Mouse (Mus musculus) adrenal gland, postnatal 14 days (tissue): ENCODE data around the gene Dmac2. TPM values are rescaled to one million over a fixed set of nuclear protein-coding genes. Genes with fewer than 3 reads are reported as not detected.

Experiments used
- DNase-seq: peaks from one replicate; pipeline ENCODE4 v3.0.0; 2021; ENCODE audit warnings: mixed read lengths
- total RNA-seq: library from RNA; stranded (reverse); gene quantifications from 2 replicates; pipeline ENCODE4 v1.2.3, GENCODE M21; 2021

Gene Dmac2
- total RNA-seq, 1 experiment from 2014 or later: 37.4 TPM

GRCm38 (mm10) chr7:25615706-25616011 lies 3.6 kb upstream of the Dmac2 start, which contains the start of gene Erich4:
Erich4 (minus strand) TSS chr7:25615892.
- DNase-seq: no peak

- DNase-seq: no peak
Measured at GRCm38 (mm10) chr7:25617376-25618160, 1.6 kb upstream of the Dmac2 start.

- no peak for DNase-seq
Measured at GRCm38 (mm10) chr7:25619722-25619991, 443 bp downstream of the Dmac2 start.

DNA sequence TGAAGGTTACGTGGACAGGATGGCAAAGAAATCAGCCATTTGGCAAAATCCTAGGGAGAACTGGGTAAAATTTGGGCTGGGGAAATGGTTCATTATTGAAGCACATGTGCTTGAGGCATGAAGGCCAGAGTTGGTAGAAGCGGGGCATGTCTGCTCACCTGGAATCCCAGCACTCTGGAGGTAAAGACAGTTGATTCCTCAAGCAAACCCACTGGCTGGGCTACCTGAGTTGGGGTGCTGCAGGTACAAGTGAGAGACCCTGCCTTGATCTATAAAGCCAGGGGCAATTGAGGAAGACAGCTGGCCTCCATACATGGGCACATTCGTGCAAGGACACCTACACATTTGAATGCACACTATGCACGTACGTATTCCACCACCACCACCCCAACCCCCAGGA lies 887 bp downstream of the Dmac2 start:
- no peak for DNase-seq

- DNase-seq: no peak
Measured at GRCm38 (mm10) chr7:25620751-25621150, 1.5 kb downstream of the Dmac2 start.

DNA sequence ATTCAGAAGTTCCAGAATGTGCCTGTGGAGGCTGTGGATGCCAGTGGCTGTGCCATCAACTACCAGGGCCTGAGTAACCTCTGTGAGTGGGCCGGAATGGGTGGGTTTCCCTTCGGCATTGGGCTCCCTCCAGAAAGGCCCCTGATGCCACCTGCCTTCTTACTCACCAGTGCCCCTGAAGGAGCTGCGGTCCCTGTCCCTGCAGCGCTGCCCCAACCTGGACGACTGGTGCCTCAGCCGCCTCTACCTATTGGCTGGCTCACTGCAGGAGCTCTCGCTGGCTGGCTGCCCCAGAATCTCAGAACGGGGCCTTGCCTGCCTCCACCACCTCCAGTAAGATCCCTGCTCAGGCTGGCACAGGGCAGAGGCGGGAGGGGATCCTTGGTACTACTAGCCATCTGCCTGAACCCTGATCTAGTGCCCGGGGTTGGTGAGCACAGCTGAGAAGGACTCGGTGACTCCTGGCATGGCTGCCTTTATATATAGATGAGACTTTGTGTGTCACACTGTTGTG lies 4.7 kb downstream of the Dmac2 start:
- no peak for DNase-seq

GRCm38 (mm10) chr7:25624851-25625250 lies 5.6 kb downstream of the Dmac2 start:
- no peak for DNase-seq

DNA sequence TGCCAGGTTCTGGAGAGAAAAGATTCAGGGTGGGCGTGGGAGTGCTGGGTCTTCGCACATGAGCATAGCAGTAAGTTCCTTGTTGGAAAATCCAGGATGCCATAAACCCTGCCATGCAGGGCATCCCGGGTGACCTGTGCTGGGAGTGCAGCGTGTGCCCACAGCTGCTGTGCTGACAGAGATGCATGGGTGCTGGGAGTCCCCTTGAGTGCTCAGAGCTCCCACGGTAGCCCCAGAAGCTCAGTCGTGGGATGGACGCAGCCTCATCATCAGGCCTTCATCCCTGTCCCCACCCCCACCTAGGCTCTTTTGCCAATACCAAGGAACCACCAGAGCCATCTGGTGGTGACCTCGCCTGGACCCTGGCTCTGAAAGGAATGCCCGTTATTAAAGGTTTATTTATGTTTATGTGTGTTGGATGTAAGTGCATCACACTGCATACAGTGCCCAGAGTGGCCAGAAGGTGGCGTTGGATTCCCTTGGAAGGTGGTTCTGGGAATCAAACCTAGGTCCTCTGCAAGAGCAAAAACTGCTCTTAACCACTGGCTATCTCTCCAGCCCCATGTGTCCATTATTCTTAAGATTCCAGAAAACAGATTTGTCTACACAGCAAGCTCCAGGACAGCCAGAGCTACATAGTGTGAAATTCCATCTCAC lies 6.5 kb downstream of the Dmac2 start:
- DNase-seq: peak; percentile 54

GRCm38 (mm10) chr7:25626509-25627430 lies 7.6 kb downstream of the Dmac2 start, which contains the start of gene B3gnt8:
B3gnt8 (plus strand) TSS chr7:25626654.
- peak; percentile 63 for DNase-seq

DNA sequence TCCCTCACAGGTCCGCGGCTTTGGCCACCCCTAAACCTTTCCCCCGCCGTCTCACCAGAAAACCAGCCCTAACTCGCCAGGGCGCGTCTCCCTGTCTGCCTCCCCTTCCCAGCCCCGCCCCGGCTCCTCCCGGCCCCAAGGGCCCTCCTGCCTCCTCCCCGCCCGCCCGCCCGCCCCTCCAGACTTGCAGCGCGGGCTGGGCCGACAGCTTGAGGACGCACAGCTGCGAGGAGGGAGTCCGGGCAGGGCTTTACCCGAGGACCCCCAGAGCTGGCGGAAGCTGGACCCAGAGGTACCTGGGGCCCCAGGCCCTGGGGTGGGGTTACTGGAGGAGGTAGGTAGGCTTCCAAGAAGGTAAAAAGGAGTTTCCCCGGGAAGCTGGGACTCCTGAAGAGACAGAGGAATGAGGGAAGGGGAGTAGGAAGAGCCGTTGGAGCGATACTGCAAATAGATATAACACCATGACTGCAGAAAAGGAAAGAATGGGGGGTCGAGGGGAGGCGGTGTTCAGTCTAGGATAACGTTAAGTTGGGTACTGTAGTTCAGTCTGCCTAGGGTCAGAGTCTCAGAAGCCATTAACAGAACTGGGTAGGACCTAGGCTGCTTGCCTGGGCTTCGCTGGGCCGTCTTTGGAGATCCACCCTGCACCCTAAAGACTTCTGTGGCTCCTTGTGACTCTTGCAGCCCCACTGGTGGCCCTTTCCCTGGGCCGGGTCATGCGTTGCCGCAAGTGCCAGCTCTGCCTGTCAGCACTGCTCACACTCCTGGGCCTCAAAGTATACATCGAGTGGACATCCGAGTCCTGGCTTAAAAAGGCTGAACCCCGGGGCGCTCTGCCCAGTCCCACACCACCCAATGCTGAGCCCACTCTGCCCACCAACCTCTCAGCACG lies 8.5 kb downstream of the Dmac2 start:
- peak; percentile 87 for DNase-seq

- DNase-seq: no peak
Measured at GRCm38 (mm10) chr7:25628323-25628620, 9.1 kb downstream of the Dmac2 start.

DNA sequence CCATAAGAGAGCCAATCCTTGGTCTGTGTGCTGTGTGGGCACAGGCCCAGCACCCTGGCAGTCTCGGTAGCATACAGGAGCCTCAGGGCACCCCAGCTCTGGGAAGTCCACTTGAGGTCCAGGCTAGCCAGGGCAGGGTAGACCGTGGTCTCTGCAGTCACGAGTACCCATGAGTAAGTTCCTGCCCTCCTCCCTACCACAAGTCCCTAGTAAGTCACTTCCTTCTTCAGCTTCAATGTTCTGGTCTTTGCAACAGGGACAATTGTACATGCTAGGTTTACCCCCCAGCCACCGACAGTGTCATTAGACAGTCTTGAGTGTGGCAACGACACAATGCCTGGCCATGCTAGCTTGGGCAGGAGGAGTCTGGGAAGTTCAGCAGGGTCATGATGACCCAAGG lies 13.5 kb downstream of the Dmac2 start:
- no peak for DNase-seq

DNA sequence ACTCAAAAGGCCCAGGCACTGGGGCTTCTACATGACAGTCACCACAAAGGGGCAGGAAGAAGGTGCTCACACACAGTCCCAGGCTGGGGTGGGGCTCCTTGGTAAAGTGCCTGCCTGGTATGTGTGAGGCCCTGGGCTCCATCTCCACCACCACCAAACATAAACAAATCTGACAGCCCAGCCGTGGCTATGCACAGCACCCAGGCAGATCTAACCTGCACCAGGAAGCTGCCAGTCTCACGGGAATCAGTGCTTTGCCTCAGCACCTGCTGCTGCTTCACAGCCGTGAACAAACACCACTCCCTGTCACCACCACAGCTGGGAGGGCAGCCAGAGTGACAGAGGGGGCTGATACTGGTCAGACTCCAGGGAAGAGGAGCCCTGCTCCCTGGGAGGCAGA lies 17.2 kb downstream of the Dmac2 start:
- DNase-seq: peak; percentile 29

- no peak for DNase-seq
Measured at GRCm38 (mm10) chr7:25637099-25637498, 17.9 kb downstream of the Dmac2 start.

- no peak for DNase-seq
Measured at GRCm38 (mm10) chr7:25639754-25640153, 20.5 kb downstream of the Dmac2 start.

- DNase-seq: no peak
Measured at GRCm38 (mm10) chr7:25644136-25644535, 24.9 kb downstream of the Dmac2 start.

GRCm38 (mm10) chr7:25644631-25645030 lies 25.4 kb downstream of the Dmac2 start:
- no peak for DNase-seq

DNA sequence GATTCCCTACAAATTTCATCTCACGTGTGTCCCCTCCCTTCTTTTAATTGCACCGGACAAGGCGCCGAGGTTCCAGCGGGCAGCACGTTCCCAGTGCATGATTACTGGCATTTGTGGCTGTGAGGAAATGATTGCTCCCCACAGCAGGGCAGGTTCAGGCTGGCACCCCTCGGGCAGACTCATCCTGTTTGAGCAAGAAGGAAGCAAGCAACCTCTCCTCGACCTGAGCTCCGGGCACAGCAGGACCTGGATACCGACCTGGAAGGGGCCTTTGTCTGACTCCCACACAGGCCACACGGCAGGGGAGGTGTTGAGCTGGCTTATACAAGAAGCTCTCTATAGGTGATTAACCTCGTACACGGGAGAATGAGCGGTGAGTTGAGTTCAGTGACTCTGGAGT lies 25.9 kb downstream of the Dmac2 start:
- DNase-seq: no peak

DNA sequence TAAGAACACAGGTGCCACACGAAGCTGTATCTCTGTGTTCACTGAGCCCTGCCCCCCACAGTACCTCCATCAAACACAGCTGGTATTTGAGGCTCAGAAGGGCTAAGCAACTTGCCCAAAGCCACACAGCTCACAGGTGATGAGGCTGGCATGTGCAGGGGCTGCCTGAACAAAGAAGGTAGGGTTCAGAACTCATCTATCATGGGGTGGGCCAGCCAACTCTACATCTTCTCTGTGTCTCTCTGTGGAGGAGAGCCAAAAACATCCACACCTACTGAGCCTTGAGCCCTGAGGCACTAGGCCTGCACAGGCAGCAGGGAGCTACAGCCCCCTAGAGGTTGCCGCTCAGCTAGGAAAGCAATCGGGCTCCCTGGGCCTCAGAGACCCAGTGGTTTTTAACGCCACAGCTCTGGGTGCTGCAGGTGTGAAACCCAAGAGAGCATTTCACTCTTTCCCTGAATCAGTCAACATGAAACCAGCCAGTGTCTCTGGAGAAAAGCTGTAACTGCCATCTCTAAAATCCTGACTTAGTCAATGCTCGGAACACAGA lies 28.4 kb downstream of the Dmac2 start:
- no peak for DNase-seq

- no peak for DNase-seq
Measured at GRCm38 (mm10) chr7:25649839-25650238, 30.6 kb downstream of the Dmac2 start.

- no peak for DNase-seq
Measured at GRCm38 (mm10) chr7:25651281-25651680, 32.1 kb downstream of the Dmac2 start.
